Mouse (Mus musculus) liver, embryonic 14.5 days (tissue): ENCODE measurements around the gene Gm8011. TPM values are rescaled to one million over a fixed set of nuclear protein-coding genes. Genes with fewer than 3 reads are reported as not detected.
"Not testable (repeated sequence)": the region's sequence is repeated elsewhere in the genome, so short reads cannot be mapped to it uniquely, and the experiment has no call there.

Experiments used
- ATAC-seq: fragments of 200-750 bp; cut with Nextera tagmentation; 2 replicates; pipeline ENCODE4 v1.8.0; 2017; ENCODE audit warnings: moderate number of reproducible peaks, mild to moderate bottlenecking, moderate library complexity; ENCODE audit not compliant: insufficient read depth
- DNase-seq, 3 experiments: peaks; one replicate each; pipeline ENCODE4 v3.0.0-alpha.2; 2012 to 2013; ENCODE audit warnings: low read depth in 3 of 3, low spot score in 3 of 3
- H3K27ac ChIP-seq: fragments of 300-500 bp; sonication (generic); 2 replicates; pipeline ENCODE4 v1.5.1; 2014; ENCODE audit warnings: moderate library complexity, mild to moderate bottlenecking, control low read depth, inconsistent platforms
- H3K27me3 ChIP-seq: fragments of 300-500 bp; sonication (generic); 2 replicates; pipeline ENCODE4 v1.6.1; 2014; ENCODE audit warnings: mild to moderate bottlenecking, low read length, moderate library complexity; ENCODE audit not compliant: control insufficient read depth, insufficient read depth
- H3K36me3 ChIP-seq: fragments of 300-500 bp; sonication (generic); replicated peaks from 2 replicates; pipeline ENCODE4 v1.6.1; 2014; ENCODE audit warnings: low read depth; ENCODE audit not compliant: control insufficient read depth, insufficient read depth
- H3K4me1 ChIP-seq, 2 experiments: fragments of 200-500 bp in 1 of 2; fragments of 300-500 bp in 1 of 2; sonication (generic) in 1 of 2; replicated peaks; 2 replicates each; pipeline ENCODE4 v1.6.1; 2012 to 2014; ENCODE audit warnings: antibody characterized with exemption in 1 of 2, inconsistent platforms in 1 of 2, low read length in 1 of 2; ENCODE audit not compliant: control insufficient read depth in 2 of 2, insufficient read depth in 2 of 2
- H3K4me2 ChIP-seq: fragments of 300-500 bp; sonication (generic); 2 replicates; pipeline ENCODE4 v1.6.1; 2014; ENCODE audit warnings: low read depth, mild to moderate bottlenecking, control low read depth, moderate library complexity
- H3K4me3 ChIP-seq, 2 experiments: fragments of 200-500 bp in 1 of 2; fragments of 300-500 bp in 1 of 2; sonication (generic) in 1 of 2; 2 replicates each; pipeline ENCODE4 v1.5.1; 2012 to 2014; ENCODE audit warnings: low read depth in 2 of 2, low read length in 2 of 2, mild to moderate bottlenecking in 2 of 2, control low read depth in 1 of 2, inconsistent platforms in 1 of 2, moderate library complexity in 1 of 2; ENCODE audit not compliant: insufficient read depth in 1 of 2
- H3K9ac ChIP-seq: fragments of 300-500 bp; sonication (generic); replicated peaks from 2 replicates; pipeline ENCODE4 v1.6.1; 2014; ENCODE audit warnings: mild to moderate bottlenecking, control low read depth, moderate library complexity
- H3K9me3 ChIP-seq: fragments of 300-500 bp; sonication (generic); 2 replicates; pipeline ENCODE4 v1.6.1; 2016; ENCODE audit warnings: low read length, mixed read lengths; ENCODE audit not compliant: control insufficient read depth
- WGBS: fragments of 180-500 bp; shearing (Covaris S2); extraction: QIAGEN DNeasy Blood & Tissue Kit; methylation state at CpG from one replicate; pipeline ENCODE4 v1.1.7; 2014; ENCODE audit not compliant: insufficient replicate concordance; 5-methylcytosine and 5-hydroxymethylcytosine counted together
- polyA plus RNA-seq, 2 experiments: library from polyadenylated mRNA; depleted of rRNA in 1 of 2; stranded (reverse) in 1 of 2; unstranded in 1 of 2; fragments of >200 nt; fragmentation: Nextera tagmentation in 1 of 2; extraction: Ambion mirVana in 1 of 2; gene quantifications; 2 replicates each; pipeline versions ENCODE4 v1.2.1 to v1.2.3; 2012 to 2014

Gm8011 gene
- polyA plus RNA-seq (2012; rRNA removed) (not detected in 2 replicates), polyA plus RNA-seq (2014; fragmentation: Nextera tagmentation; extraction: Ambion mirVana) (not detected in 2 replicates)

DNA sequence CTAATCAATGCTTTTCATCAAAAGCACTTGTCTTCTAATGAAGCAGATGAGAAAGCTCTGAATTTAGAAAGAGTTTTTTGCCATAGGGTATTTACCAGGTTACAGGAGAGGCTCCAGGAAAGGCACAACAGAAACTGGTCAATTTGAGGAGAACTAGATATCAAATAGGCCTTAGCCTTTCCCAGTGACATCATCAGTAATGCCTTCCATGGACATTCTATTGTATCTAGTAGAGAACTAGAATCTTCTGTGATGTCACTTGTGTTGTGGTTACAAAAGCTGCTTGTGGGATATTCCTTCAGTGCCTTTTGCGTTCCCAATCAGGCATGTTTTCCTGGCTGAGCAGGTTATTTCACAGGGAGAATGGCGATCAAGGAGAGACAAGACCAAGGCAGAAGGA lies at the start of gene Gm8011:
Gm8011 (plus strand) TSS at position 301 of the 400 bp plus-strand sequence.
- DNase-seq, ATAC-seq: not testable (repeated sequence)
- 36% methylated on average over 2 of the region's 2 CpGs for WGBS

DNA sequence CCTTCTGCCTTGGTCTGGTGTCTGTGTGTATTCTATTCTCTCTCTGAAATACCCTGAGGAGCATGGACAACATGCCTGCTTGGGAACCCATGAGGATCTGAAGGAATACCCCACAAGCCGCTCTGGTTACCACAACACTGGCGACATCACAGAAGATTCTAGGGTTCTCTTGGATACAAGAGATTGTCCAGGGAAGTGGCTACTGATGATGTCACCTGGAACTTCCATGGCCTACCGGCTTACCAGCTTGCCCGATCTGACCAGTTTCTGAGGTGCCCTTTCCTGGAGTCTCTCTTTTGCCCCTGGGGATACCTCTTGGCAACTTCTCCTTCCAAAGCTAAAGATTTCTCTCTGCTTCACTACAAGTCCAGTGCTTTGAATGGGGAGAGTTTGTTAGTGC lies 24.1 kb upstream of the Gm8011 start, which contains the start of gene Gm8005:
Gm8005 (minus strand) TSS at position 101 of the 400 bp plus-strand sequence.
- WGBS, result 77% methylated on average over 2 of the region's 4 CpGs
- H3K4me3 ChIP-seq, H3K4me1 ChIP-seq, DNase-seq, H3K4me2 ChIP-seq, H3K9me3 ChIP-seq, H3K27ac ChIP-seq, H3K36me3 ChIP-seq, ATAC-seq, H3K27me3 ChIP-seq, H3K9ac ChIP-seq: not testable (repeated sequence)

More for the DNA sequence above, at the start of gene Gm8011:
- H3K4me3 ChIP-seq, H3K27me3 ChIP-seq, H3K9me3 ChIP-seq, H3K4me1 ChIP-seq, H3K9ac ChIP-seq, H3K4me2 ChIP-seq, H3K27ac ChIP-seq, H3K36me3 ChIP-seq: not testable (repeated sequence)

- H3K4me3 ChIP-seq, H3K9ac ChIP-seq, H3K27me3 ChIP-seq, H3K27ac ChIP-seq, H3K36me3 ChIP-seq, ATAC-seq, DNase-seq, H3K4me2 ChIP-seq, H3K4me1 ChIP-seq, H3K9me3 ChIP-seq: not testable (repeated sequence)
- 80% methylated on average over 1 of the region's 3 CpGs for WGBS
These were observed 38.6 kb downstream of the Gm8011 start, which contains the start of gene Gm8020 for GRCm38 (mm10) chr14:42502249-42502648. Gene Gm8020, minus strand, starts transcription at chr14:42502349.

Other genes with a start within 250 kb of the Gm8011 start
- not detected in 2 replicates for gene Gm17026, start 203.8 kb upstream of the Gm8011 start, polyA plus RNA-seq (2012; rRNA removed)
- not detected in 2 replicates for gene Gm17026, start 203.8 kb upstream of the Gm8011 start, polyA plus RNA-seq (2014; fragmentation: Nextera tagmentation; extraction: Ambion mirVana)
- gene Gm9611, start 166.5 kb upstream of the Gm8011 start, polyA plus RNA-seq (2012; rRNA removed), result not detected in 2 replicates
- not detected in 2 replicates for gene Gm9611, start 166.5 kb upstream of the Gm8011 start, polyA plus RNA-seq (2014; fragmentation: Nextera tagmentation; extraction: Ambion mirVana)
- not detected in 2 replicates for gene Gm7995, start 153.7 kb upstream of the Gm8011 start, polyA plus RNA-seq (2012; rRNA removed)
- gene Gm7995, start 153.7 kb upstream of the Gm8011 start, polyA plus RNA-seq (2014; fragmentation: Nextera tagmentation; extraction: Ambion mirVana), result not detected in 2 replicates
- gene Gm8005, start 24.2 kb upstream of the Gm8011 start, polyA plus RNA-seq (2012; rRNA removed), result not detected in 2 replicates
- not detected in 2 replicates for gene Gm8005, start 24.2 kb upstream of the Gm8011 start, polyA plus RNA-seq (2014; fragmentation: Nextera tagmentation; extraction: Ambion mirVana)
- not detected in 2 replicates for gene Gm8020, start 38.5 kb downstream of the Gm8011 start, polyA plus RNA-seq (2012; rRNA removed)
- not detected in 2 replicates for gene Gm8020, start 38.5 kb downstream of the Gm8011 start, polyA plus RNA-seq (2014; fragmentation: Nextera tagmentation; extraction: Ambion mirVana)
- gene Gm8024, start 60.4 kb downstream of the Gm8011 start, polyA plus RNA-seq (2012; rRNA removed), result not detected in 2 replicates
- not detected in 2 replicates for gene Gm8024, start 60.4 kb downstream of the Gm8011 start, polyA plus RNA-seq (2014; fragmentation: Nextera tagmentation; extraction: Ambion mirVana)
- not detected in 2 replicates for gene Gm17124, start 136.0 kb downstream of the Gm8011 start, polyA plus RNA-seq (2012; rRNA removed)
- not detected in 2 replicates for gene Gm17124, start 136.0 kb downstream of the Gm8011 start, polyA plus RNA-seq (2014; fragmentation: Nextera tagmentation; extraction: Ambion mirVana)
- not detected in 2 replicates for gene Gm3633, start 178.0 kb downstream of the Gm8011 start, polyA plus RNA-seq (2012; rRNA removed)
- gene Gm3633, start 178.0 kb downstream of the Gm8011 start, polyA plus RNA-seq (2014; fragmentation: Nextera tagmentation; extraction: Ambion mirVana), result not detected in 2 replicates
- not detected in 2 replicates for gene Gm10378, start 192.1 kb downstream of the Gm8011 start, polyA plus RNA-seq (2012; rRNA removed)
- gene Gm10378, start 192.1 kb downstream of the Gm8011 start, polyA plus RNA-seq (2014; fragmentation: Nextera tagmentation; extraction: Ambion mirVana), result not detected in 2 replicates